Mouse (Mus musculus) E14TG2a.4 (cell line): ENCODE results near the gene Pard6b.

Source experiments
- CTCF ChIP-seq: conservative IDR thresholded peaks from 2 replicates; pipeline ENCODE4 v1.5.1; 2014; ENCODE audit warnings: low read length
- NANOG ChIP-seq: IDR thresholded peaks from 2 replicates; pipeline ENCODE4 v1.6.1; 2014; ENCODE audit warnings: borderline replicate concordance, low read length, mixed read lengths

DNA sequence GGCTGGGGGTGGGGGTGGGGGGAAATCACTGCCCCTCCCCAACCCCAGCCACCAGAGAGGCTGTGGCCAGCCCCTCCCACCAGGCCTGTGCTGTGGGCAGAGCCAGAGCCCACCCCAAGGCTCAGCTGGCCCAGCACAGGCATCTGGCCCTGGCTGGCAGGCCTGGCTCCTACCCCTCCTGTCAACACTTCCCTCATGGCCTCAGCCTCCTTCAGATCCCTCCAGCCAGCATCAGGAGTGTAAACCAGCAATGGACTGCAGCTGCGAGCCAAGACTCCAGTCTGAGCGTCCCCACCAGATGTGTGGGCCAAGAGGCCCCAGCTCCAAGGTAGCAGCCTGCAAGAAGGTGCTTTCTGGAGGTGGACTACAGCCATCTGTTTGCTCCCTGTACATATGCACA is 64.6 kb downstream of the Pard6b start:
- TF ChIP-seq CTCF (no peak), NANOG (no peak)
